Mouse (Mus musculus) midbrain, postnatal 0 days (tissue): ENCODE data around the gene Lrrc4b. TPM values are rescaled to one million over a fixed set of nuclear protein-coding genes. Genes with fewer than 3 reads are reported as not detected.

ENCODE experiments used
- ATAC-seq: fragments of 200-750 bp; cut with Nextera tagmentation; 2 replicates; pipeline ENCODE4 v1.8.0; 2017; ENCODE audit warnings: moderate number of reproducible peaks, mild to moderate bottlenecking, moderate TSS enrichment, moderate library complexity; ENCODE audit not compliant: low FRiP score
- DNase-seq: peaks from one replicate; pipeline ENCODE4 v3.0.0-alpha.2; 2015; ENCODE audit warnings: low spot score
- H3K27ac ChIP-seq: fragments of 300-500 bp; sonication (generic); 2 replicates; pipeline ENCODE4 v1.5.1; 2014; ENCODE audit warnings: low read depth, mild to moderate bottlenecking, low read length, mixed read lengths
- H3K27me3 ChIP-seq: fragments of 300-500 bp; sonication (generic); 2 replicates; pipeline ENCODE4 v1.6.1; 2014; ENCODE audit warnings: low read length, control low read depth, mixed read lengths; ENCODE audit not compliant: insufficient read depth
- H3K36me3 ChIP-seq: fragments of 300-500 bp; sonication (generic); 2 replicates; pipeline ENCODE4 v1.6.1; 2014; ENCODE audit warnings: low read length, control low read depth, mixed read lengths; ENCODE audit not compliant: insufficient read depth
- H3K4me1 ChIP-seq: fragments of 300-500 bp; sonication (generic); 2 replicates; pipeline ENCODE4 v1.6.1; 2014; ENCODE audit warnings: mild to moderate bottlenecking, control low read depth, antibody characterized with exemption, low read length, mixed read lengths; ENCODE audit not compliant: insufficient read depth
- H3K4me2 ChIP-seq: fragments of 300-500 bp; sonication (generic); 2 replicates; pipeline ENCODE4 v1.6.1; 2014; ENCODE audit warnings: low read depth, mild to moderate bottlenecking, low read length, mixed read lengths; ENCODE audit not compliant: poor library complexity, severe bottlenecking
- H3K4me3 ChIP-seq: fragments of 300-500 bp; sonication (generic); 2 replicates; pipeline ENCODE4 v1.5.1; 2014; ENCODE audit warnings: low read depth, mild to moderate bottlenecking, low read length, moderate library complexity
- H3K9ac ChIP-seq: fragments of 300-500 bp; sonication (generic); replicated peaks from 2 replicates; pipeline ENCODE4 v1.6.1; 2014; ENCODE audit warnings: mild to moderate bottlenecking, low read length, moderate library complexity, mixed read lengths; ENCODE audit not compliant: poor library complexity, severe bottlenecking
- H3K9me3 ChIP-seq: fragments of 300-500 bp; sonication (generic); 2 replicates; pipeline ENCODE4 v1.6.1; 2016; ENCODE audit warnings: low read length, control low read depth
- CTCF ChIP-seq: IDR thresholded peaks from 2 replicates; pipeline ENCODE4 v1.5.1; 2016; ENCODE audit warnings: antibody characterized with exemption, mild to moderate bottlenecking
- WGBS: fragments of 180-500 bp; shearing (Covaris S2); extraction: QIAGEN DNeasy Blood & Tissue Kit; methylation state at CpG from one replicate; pipeline ENCODE4 v1.1.7; 2014; 5-methylcytosine and 5-hydroxymethylcytosine counted together
- polyA plus RNA-seq: library from polyadenylated mRNA; unstranded; fragments of >200 nt; fragmentation: Nextera tagmentation; extraction: Ambion mirVana; gene quantifications from 2 replicates; pipeline ENCODE4 v1.2.1, GENCODE M21; 2015
- total RNA-seq: library from RNA; depleted of rRNA; stranded (reverse); fragments of >200 nt; gene quantifications from 2 replicates; pipeline ENCODE4 v1.2.3, GENCODE M21; 2014

Lrrc4b gene
- total and polyA plus RNA-seq, 2 experiments from 2014 or later = 26.9 to 657 TPM

GRCm38 (mm10) chr7:44467811-44468411, 39.1 kb downstream of the Lrrc4b start, which contains the start of gene Josd2:
Josd2 (plus strand) TSS chr7:44467980.
- peaks cover 26% of the 10 kb centered on the region for H3K4me1 ChIP-seq
- peak; percentile 91 for ATAC-seq

GRCm38 (mm10) chr7:44468644-44469285, 39.9 kb downstream of the Lrrc4b start:
- TF ChIP-seq CTCF = no peak
- 46% methylated on average over 15 of the region's 15 CpGs for WGBS
- peaks cover 8% of the 10 kb centered on the region; the same call in 1 of the 2 replicates for H3K36me3 ChIP-seq
- H3K4me3 ChIP-seq = peak overlapping the region; percentile 46
- peak overlapping the region; percentile 66 for H3K9ac ChIP-seq
- peaks cover 26% of the 10 kb centered on the region for H3K4me1 ChIP-seq
- no peaks in the 10 kb centered on the region for H3K27me3 ChIP-seq
- DNase-seq (no peak), ATAC-seq (no peak)
- H3K9me3 ChIP-seq = no peaks in the 10 kb centered on the region
- H3K27ac ChIP-seq = peak overlapping the region; percentile 91
- peak overlapping the region; percentile 69 for H3K4me2 ChIP-seq

More at GRCm38 (mm10) chr7:44467811-44468411, 39.1 kb downstream of the Lrrc4b start, which contains the start of gene Josd2:
- peak within 1 kb of the TSS; percentile 69 for H3K4me2 ChIP-seq
- H3K9me3 ChIP-seq = no peaks in the 10 kb centered on the region
- peak within 1 kb of the TSS; percentile 46 for H3K4me3 ChIP-seq
- H3K27me3 ChIP-seq = no peaks in the 10 kb centered on the region
- peak within 1 kb of the TSS; percentile 91 for H3K27ac ChIP-seq
- H3K36me3 ChIP-seq = peaks cover 17% of the 10 kb centered on the region; the same call in 1 of the 2 replicates
- WGBS = under 1% methylated on average over 42 of the region's 42 CpGs
- TF ChIP-seq CTCF = no peak
- DNase-seq = peak; percentile 99
- peak within 1 kb of the TSS; percentile 66 for H3K9ac ChIP-seq

GRCm38 (mm10) chr7:44469677-44470675, 41.2 kb downstream of the Lrrc4b start:
- Histone ChIP-seq H3K4me3 (no peak overlapping the region), H3K27ac (peak overlapping the region; percentile 91), H3K36me3 (peaks cover 2% of the 10 kb centered on the region; the same call in 1 of the 2 replicates), H3K27me3 (no peaks in the 10 kb centered on the region), H3K9me3 (no peaks in the 10 kb centered on the region), H3K9ac (no peak overlapping the region), H3K4me1 (peaks cover 16% of the 10 kb centered on the region), H3K4me2 (no peak overlapping the region)
- 91% methylated on average over 16 of the region's 16 CpGs for WGBS
- TF ChIP-seq CTCF = no peak
- DNase-seq (no peak), ATAC-seq (no peak)

GRCm38 (mm10) chr7:44470696-44471612, 42.1 kb downstream of the Lrrc4b start:
- H3K9ac ChIP-seq = no peak overlapping the region
- no peak overlapping the region for H3K4me3 ChIP-seq
- no peak overlapping the region for H3K27ac ChIP-seq
- ATAC-seq (no peak), DNase-seq (no peak)
- H3K9me3 ChIP-seq = no peaks in the 10 kb centered on the region
- peaks cover 16% of the 10 kb centered on the region for H3K4me1 ChIP-seq
- TF ChIP-seq CTCF = no peak
- no peaks in the 10 kb centered on the region for H3K27me3 ChIP-seq
- H3K4me2 ChIP-seq = no peak overlapping the region
- 85% methylated on average over 16 of the region's 16 CpGs for WGBS
- H3K36me3 ChIP-seq = no peaks in the 10 kb centered on the region
